Mouse (Mus musculus): ENCODE data around the gene Ubfd1.

The Ubfd1 gene

DNA sequence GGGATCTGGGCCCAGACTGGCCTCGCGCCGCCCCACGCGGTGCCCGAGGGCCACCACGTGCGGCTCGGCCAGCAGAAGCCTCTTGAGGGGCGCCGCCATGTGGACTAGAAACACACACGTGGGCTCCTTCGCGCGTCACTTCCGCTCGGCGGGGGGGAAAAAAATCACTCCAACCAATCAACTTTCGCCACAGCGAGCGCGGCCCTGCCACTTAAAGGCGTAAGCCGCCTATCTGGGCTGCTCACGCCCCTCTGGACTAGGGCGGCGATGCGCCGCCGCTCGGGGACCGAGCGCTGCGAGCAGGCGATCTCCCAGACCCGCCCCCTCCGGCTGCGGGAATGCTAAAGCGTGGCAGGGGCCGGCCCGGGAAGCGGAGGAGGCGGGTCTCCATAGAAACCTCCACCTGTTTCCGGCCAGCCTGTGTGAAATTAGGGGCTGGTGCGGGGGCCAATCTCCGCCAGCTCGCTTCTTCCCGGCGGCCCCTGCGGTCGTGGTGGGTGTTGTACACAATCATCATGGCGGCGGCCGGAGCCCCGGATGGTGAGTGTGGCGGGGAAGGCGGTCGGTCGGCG is at the start of gene Ubfd1, which contains the start of gene Ears2:
Gene Ubfd1 (plus strand): TSS at position 231 of the 572 bp plus-strand sequence.
Gene Ears2 (minus strand): TSS at position 319 of the 572 bp plus-strand sequence.
- peak; percentile 97 to 99 for DNase-seq (ENCODE audit: inconsistent age in 2 of 2, low spot score in 1 of 2)

DNA sequence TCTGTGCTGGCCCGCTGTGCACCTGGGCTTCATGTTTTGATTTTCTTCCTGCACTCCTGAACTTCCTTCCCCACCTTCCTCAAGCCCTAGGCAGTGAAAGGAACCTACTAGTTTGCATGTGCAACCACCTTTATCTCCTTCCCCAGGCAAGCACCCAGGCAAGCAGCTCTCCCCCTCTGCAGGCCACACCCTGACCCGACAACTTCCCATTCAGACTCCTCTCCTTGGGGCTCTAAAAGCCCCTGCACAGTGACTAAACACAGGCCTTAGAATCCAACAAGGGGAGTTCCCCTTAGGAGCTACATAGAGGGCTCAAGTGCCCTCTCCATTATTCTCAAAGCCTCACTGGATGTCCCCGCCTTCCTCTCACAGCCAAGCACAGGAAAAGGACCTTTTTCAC is 48.7 kb upstream of the Ubfd1 start:
- DNase-seq (ENCODE audit: inconsistent age in 2 of 2, low spot score in 1 of 2), result no peak

DNA sequence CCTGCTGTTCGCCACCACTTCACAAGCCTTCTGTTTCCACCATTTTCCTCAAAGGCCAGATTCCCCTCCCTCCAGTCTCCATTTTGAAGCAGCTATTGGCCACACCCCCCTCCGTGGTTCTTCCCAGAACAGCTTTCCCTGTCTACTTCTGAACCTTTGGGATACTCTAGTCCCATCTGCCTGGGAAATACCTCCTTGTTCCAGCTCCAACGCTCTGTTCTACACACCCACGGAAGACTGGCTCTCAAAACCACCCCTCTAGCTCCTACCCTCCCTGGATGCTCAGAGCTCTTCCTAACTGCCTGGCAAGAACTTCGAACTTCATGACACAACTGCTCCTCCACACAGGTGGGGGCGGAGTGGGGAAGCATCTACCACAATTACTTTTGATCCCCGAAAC is 48.0 kb upstream of the Ubfd1 start:
- DNase-seq (ENCODE audit: inconsistent age in 2 of 2, low spot score in 1 of 2), result no peak

DNA sequence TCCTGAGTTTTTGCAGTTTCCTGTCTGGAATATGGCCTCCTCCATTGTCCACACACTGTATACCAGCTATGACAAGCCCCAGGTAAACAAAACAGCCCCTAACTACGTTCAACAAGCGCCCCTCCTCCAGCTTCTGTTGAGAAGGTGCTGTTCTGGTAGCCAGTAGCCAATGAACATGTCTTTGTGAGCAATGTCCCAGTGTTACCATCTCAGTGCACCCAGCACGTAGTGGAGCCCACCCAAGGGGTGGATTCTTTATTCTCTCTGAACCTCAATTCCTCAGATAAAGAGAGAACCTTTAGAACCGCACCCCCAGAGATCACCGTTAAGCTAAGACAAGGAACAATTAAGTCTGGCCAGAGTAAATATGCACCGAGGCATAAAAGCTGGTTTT is 46.7 kb upstream of the Ubfd1 start:
- DNase-seq (ENCODE audit: inconsistent age in 2 of 2, low spot score in 1 of 2), result no peak

DNA sequence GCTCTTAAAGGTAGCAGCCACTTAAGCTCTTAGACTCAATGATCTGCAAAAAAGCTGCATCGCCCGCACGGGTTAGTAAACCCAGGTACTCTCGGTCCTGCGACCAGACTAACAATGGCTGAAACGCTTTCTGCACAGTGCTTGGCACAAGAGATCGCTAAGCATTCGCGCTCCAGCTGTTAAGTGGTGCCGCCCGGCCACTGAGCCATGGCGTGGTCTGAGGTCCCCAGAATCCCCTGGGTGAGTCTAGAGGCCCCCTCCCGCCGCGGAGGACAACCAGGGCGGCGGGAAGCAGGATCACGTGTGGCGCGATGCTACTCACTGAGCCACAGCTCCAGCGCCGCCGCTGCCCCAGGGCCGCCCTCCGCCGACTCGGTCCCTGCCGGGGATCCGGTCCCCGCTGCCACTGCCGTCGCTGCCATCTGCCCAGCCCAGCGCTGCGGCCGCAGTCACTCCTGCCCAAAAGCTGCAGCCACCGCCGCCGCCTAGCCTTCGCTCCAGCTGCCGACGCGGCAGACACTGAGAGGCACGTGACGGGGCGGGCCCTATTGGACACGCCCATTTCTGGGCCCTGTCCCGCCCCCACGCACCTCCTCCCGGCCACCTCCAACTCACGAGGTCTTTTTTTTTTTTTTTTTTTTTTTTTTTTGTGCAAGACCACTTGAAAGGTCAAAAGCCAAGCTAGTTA is 46.2 kb upstream of the Ubfd1 start, which contains the start of gene Gga2:
Gene Gga2 (minus strand): TSS at position 556 of the 688 bp plus-strand sequence.
- DNase-seq (ENCODE audit: inconsistent age in 2 of 2, low spot score in 1 of 2), result peak; percentile 91 to 95

DNA sequence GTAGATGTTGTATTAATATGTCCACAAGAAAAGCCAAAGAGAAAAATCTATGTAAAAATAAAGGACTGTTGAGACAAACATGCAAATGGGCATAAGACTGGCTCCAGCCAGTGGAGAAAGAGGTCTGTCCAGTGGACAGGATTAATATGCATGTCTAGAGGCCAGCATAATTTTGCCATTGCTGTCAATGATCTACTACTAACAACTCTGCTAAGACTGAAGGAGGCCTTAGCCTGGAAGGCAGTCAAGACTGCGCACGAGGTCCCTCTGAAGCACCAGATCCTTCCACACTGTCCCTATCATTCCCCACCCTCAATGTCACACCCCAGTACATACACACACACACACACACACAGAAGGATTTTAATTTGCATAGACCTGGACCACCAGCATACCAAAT is 44.8 kb upstream of the Ubfd1 start:
- no peak for DNase-seq (ENCODE audit: inconsistent age in 2 of 2, low spot score in 1 of 2)

DNA sequence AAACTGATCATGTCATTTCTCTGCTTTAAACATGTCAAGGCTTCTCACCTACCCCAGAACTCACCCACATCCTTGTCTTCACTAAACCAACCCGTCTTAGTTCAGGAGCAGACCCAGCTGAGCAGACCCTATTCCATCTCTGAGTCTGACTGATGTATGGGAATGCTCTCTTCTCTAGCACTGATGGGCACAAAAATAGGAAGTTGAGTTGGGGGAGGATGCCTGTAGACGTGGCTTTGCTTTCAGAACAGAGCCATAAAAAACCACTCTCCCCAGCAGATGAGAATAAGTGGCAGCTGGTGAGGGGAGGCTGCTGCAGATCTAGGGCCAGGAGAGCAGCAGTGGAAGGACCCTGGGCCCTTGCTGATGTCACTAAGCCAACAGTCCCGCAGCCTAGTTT is 33.6 kb upstream of the Ubfd1 start:
- DNase-seq (ENCODE audit: inconsistent age in 2 of 2, low spot score in 1 of 2), result no peak

DNA sequence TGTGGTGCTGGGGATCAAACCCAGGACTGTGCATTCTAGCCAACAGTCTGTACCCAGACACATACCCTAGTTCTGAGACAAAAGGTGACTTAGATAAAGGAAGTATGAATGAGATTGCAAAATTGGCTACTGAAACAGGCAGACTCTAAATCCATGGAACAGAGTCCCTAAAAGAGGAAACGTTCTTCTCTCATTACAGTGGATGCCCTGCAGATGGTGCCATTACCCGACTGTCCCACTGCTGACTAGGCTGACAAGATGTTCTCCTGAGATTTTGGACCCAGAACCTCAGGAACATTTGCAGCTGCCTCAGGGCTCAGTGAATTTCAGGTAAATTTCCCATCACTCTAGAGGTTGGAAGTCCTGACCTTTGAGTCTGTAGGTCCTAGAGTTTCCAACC is 32.6 kb upstream of the Ubfd1 start:
- no peak for DNase-seq (ENCODE audit: inconsistent age in 2 of 2, low spot score in 1 of 2)

DNA sequence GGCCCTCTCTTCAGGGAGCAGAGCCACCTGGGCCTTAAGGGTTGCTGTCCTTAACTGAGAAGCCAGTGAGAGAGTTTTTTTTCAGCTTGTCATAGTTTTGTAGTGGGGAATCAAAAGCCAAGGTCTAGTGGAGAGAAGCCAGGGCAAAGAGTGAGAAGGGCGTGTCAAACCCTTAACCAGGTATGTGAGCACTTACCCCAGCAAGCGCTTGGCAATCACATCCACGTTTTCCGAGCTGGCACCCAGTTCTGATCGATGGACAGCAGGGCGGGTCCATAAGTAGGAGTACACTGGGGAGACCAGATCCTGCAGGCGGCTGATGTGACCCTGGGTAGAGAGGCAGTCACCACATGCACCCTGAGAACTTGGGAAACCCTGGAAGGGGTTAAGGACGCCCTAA is 22.9 kb upstream of the Ubfd1 start:
- no peak for DNase-seq (ENCODE audit: inconsistent age in 2 of 2, low spot score in 1 of 2)

DNA sequence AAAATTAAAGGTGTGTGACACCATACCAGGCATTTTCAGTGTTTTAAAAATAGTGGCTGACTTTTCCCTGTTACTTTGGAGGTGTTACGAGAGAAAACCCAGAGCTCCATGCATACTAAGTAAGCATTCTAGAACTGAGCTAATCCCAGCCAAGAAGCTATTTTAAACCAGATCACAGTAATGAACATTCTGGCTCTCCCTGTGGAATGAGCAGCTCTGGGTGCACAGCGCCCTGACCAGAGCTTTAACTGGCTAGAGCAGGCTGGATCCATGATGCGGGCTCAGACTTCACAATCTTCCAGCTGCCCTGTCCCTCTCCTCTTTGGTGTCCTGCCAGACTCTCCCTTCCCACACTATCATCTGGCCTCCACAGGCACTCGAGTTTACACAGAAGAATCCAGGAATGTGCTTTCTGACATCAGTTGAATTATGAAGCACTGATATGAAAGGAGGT is 21.8 kb upstream of the Ubfd1 start:
- DNase-seq (ENCODE audit: inconsistent age in 2 of 2, low spot score in 1 of 2), result peak; percentile 31 to 56

DNA sequence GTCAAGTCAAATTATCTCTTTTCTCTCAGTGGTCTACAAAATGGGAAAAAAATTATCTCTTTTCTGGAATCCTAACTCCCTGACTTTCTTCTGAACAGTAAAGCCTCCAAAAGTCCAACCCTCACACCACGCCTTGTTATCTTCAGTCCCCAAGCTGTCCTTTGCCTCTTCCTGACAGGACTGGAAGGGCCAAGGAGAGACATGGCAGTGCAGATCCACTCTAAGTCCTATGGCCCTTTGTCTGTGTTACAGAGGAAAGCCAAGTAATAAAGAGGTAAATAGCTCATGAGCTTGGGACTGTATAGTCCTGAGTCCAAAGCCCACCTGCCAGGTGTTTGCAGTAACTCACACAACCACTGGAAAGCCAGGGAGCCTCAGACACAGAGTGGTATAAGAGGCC is 21.3 kb upstream of the Ubfd1 start:
- DNase-seq (ENCODE audit: inconsistent age in 2 of 2, low spot score in 1 of 2), result no peak

DNA sequence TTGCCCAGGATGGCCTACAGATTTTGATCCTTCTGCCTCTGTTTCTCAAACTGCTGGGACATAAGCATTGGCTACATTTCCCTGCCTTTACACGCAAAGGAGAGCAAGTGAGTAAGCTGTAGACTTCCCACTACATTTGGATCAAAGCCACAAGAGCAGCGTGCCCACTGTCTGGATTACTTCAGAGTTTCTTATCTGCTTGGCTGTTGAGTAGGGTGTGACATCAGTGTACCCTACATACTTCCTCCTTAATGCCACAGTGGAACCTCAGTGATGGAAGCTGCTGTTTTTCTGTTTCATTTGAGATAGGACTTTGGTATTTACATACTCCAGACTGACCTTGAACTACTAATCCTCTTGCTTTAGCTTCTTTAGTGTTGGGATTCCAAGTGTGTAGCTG is 20.2 kb upstream of the Ubfd1 start:
- no peak for DNase-seq (ENCODE audit: inconsistent age in 2 of 2, low spot score in 1 of 2)

DNA sequence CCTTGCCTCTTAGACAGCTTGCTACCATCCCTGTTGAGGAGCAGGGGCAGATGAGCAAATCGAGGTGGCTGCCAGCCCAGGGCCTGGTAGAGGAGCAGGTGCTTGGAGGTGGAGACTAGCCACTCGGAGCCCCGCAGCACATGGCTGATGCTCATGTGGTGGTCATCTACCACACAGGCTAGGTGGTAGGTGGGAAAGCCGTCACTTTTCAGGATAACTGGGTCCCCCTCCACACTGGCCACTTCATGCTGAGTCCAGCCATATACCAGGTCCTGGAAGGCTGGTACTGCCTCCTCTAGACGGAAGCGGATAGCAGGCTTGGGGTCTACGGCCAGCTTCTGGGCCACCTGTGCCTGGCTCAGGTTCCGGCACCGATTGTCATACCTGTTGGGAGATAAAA is 18.8 kb upstream of the Ubfd1 start:
- DNase-seq (ENCODE audit: inconsistent age in 2 of 2, low spot score in 1 of 2), result no peak

DNA sequence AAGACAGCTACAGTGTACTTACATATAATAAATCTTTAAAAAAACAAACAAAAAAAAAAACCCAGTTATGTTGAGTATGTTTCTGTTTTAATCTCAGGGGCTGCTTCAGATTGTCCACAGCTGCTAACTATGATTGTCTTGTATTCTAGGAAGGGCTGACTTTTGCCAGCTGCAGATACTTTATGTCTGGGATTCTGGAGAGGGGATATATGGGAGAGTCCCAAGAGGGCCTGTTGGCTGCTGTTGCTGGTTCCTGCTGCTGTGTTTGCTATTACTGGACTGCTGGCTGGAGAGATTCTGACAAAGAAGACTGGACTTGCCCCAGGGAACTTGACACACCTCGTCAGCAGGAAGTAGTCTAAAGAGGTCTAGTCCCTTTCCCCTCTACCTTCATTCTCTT is 16.1 kb upstream of the Ubfd1 start:
- DNase-seq (ENCODE audit: inconsistent age in 2 of 2, low spot score in 1 of 2), result no peak

DNA sequence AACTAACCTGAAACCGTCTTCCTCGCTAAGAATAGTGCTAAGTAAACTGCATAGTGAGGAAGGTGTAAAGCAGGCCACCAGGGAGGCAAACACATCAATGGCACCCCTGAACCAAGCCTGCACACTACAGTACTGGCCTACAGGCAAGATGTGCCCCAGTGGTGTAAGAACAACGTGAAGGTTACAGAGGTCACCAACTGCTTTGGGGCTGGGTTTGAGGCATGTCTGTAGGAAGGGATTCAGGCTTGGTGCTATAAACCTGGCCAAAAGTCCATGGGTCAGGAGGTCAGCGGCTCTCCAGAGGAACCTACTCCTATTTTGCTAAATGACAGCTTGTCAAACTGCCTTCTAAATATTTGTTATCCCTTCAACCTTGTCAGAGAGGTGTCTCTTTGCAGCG is 10.3 kb upstream of the Ubfd1 start:
- DNase-seq (ENCODE audit: inconsistent age in 2 of 2, low spot score in 1 of 2), result no peak

DNA sequence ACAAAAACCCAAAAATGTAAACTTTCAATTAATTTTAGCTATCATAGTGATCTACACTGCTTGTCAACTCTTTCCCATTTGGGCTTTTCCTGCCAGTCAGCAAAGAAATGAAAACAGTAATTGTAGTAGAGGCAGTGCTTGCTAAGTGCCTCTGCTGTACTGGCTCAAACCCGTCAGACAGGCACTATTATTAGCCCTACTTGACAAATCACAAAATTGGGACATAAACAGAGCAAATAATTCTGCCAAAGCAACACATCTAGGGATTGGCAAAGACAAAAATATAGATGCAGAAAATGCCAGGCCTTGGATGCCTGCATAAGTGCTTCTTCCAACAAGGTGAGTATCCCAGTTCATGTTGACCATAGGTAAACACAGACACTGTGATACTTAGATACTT is 1.3 kb upstream of the Ubfd1 start:
- DNase-seq (ENCODE audit: inconsistent age in 2 of 2, low spot score in 1 of 2), result no peak

DNA sequence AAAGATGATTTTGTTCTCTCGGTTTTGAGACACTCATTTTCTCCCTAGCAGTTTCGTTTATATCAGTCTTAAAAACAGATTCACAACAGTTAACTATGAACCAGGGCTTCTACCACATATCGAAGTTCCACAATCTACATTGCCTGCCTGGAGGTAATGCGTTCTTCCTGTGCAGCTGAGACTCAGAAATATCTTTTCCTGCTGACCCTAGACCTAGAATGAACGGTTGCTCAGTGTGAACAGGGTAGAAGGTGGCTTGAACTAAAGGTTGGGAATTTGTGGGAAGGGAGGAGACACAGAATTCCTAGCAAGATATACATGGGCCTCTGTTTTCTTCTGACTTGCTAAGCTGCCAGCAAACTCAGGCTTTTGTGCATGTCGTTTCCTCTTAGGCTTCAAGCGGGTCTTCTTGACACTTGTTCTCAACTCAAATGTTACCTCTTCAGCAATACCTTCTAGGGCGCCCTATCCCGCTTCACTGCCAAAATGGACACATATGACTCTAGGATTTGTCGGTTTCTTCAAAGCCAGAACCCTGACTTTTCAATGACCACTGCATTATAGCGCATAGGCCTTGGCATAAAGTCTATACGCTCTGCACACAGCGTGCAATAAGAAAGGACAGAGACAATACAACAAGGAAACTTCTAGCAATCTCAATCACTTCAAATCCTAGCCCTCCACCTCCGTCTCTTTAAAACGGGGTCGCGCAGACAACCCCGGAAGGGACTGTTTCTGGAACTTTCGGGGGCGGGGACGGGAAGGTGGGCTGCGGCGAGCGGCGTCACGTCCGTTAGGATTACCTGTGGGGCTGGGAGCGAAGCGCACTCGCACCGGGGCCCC is 652 bp upstream of the Ubfd1 start:
- no peak for DNase-seq (ENCODE audit: inconsistent age in 2 of 2, low spot score in 1 of 2)

DNA sequence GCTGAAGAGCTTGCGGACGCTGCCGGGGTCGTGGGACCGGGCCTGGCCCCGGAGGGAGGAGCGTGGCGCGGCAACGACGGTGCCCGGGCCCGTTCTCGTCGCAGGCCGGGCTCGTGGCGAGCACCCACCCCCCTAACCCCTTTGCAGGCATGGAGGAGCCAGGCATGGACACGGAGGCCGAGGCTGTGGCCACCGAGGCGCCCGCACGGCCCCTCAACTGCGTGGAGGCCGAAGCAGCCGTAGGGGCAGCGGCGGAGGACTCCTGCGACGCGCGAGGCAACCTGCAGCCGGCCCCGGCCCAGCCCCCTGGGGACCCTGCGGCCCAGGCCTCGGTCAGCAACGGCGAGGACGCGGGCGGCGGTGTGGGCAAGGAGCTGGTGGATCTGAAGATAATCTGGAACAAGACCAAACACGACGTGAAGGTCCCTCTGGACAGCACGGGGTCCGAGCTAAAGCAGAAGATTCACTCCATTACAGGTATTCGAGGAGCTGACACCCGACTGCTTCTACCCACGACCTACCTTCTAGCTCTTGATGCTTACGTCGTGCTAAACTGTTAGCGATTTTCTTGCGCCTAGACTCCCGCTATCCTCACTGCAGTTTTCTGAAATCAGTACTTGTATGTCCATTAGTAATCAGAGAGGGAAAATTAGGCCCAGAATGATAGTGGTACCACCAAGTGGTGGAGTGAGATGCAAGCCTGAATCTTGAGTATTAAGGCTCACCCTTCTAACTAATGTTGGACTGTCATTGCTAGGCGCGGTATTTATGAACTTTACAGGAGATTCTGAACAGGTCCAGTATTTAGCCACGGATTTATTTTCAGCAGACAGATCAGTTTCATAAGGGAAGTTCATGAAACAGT is 774 bp downstream of the Ubfd1 start:
- DNase-seq (ENCODE audit: inconsistent age in 2 of 2, low spot score in 1 of 2), result no peak

DNA sequence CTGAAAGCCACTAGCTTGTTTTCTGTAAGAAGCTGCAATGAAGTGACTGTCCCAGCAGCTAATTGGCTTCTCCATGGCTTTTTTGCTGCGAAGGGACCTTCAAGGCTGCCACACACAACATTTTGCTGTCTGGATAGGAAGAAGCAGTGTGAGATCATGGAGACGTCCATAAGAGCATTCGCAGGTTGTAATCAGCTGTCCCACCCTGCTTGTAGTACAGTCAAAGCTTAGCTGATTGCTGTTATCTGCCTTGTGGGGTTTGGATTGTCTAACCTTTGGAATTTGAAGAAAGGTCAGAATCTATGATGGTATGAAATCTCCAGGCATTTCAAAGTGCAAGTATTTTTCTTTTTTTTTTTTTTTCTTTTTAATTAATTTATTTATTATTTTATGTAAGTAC is 7.4 kb downstream of the Ubfd1 start:
- DNase-seq (ENCODE audit: inconsistent age in 2 of 2, low spot score in 1 of 2), result no peak

DNA sequence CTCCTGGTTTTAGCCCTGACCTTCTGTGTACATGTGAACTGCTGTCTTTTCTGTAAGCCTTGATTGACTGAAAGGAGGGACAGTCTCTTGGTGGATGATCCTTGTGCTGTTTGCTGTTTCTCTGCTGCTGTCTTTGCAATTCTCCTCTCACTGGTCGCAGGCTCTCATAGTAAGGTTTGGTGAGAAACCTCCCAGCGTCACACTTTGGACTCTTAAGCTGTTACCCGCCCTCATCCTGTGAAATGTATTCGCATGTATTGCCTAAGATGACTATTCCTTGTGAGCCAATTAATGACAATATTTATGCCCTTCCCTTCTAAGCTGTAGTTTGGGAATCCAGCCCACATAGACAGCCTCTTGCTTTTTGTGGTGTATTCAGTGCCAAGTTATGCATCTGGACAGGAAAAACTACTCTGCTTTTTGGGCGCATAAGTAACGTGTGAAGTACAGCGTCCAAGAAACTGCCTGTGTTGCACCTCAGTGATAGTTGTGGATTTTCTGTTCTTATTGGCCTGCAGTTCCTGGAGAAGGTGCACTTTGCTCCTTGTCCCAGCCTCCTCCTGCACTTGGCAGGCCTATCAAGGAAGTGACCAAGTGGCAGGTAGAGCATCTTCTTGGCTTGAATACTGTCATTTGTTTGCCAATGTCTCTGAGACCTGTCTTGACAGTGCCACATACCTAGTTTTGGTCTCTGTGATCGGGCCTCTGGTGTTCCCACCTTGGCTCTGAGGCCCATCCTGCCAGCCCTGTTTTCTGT is 13.0 kb downstream of the Ubfd1 start:
- DNase-seq (ENCODE audit: inconsistent age in 2 of 2, low spot score in 1 of 2), result no peak
